Mouse (Mus musculus) brown adipose tissue, adult 24 weeks (tissue): ENCODE measurements around the gene Cpa1. TPM values are rescaled to one million over a fixed set of nuclear protein-coding genes. Genes with fewer than 3 reads are reported as not detected.

Experiments
- H3K27ac ChIP-seq: fragments of 200-500 bp; replicated peaks from 2 replicates; pipeline ENCODE4 v1.5.1; 2012; ENCODE audit warnings: low read depth, mild to moderate bottlenecking, low read length
- H3K4me1 ChIP-seq: fragments of 200-500 bp; 2 replicates; pipeline ENCODE4 v1.6.1; 2012; ENCODE audit warnings: low read length, mixed read lengths; ENCODE audit not compliant: control insufficient read depth, insufficient read depth, insufficient read length
- H3K4me3 ChIP-seq: fragments of 200-500 bp; 2 replicates; pipeline ENCODE4 v1.5.1; 2012; ENCODE audit warnings: low read depth, mild to moderate bottlenecking, low read length, moderate library complexity; ENCODE audit not compliant: insufficient read depth
- polyA plus RNA-seq: library from polyadenylated mRNA; stranded (reverse); fragments of >200 nt; gene quantifications from 2 replicates; pipeline ENCODE4 v1.2.4, GENCODE M21; 2012; ENCODE audit not compliant: missing spikeins, insufficient read depth, insufficient read length

The Cpa1 gene
- polyA plus RNA-seq, 1 experiment: not detected

DNA sequence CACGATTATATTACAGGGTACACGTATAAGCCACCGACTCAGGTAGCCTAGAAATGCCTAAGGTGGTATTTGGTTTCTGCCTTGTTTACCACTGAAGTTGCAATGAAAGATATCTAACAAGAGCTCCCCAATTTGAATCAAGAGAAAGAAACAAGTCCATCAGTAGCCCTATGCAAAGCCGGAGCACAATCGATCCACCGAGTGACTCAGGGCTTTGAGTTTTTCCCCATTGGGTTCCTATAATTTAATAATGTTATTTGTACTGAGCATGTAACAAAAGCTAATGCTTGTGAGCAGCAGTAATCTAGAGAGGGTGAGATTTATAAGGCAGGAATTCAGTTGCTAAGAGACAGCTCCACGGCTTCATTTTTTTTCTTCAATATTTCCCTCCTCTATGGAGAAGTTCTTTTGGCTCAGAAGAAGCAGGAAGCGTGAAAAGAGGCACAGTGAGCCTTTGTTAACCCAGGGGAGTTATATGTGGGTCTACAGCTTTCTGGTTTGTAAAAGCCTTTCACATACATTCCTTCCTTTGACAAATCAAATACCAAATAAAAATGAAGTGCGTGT is 35.8 kb downstream of the Cpa1 start:
- Histone ChIP-seq H3K4me1 (peaks cover 4% of the 10 kb centered on the region), H3K4me3 (peak overlapping the region; percentile 41), H3K27ac (no peak overlapping the region)

- Histone ChIP-seq H3K4me1 (peaks cover 4% of the 10 kb centered on the region), H3K27ac (no peak overlapping the region), H3K4me3 (peak overlapping the region; percentile 41)
These were observed 36.3 kb downstream of the Cpa1 start for GRCm38 (mm10) chr6:30675281-30675771.

DNA sequence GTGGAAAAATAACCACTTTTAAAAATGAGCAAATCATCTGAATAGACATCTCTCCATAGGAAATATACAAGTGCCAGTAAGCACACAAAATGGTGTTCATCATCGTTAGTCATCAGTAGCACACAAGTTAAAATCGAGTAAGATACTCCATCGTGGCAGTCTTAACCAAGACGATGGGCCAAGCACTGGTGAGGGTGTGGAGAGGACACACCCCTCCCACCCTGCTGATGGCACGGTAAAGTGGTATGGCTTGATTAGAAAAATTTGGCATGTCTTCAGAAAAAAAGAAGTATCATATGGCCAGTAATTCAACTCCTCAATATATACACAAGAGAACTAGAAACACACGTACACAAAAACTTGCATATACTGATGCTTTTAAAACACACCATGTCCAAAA is 37.5 kb downstream of the Cpa1 start:
- Histone ChIP-seq H3K4me1 (peaks cover 4% of the 10 kb centered on the region), H3K4me3 (no peak overlapping the region), H3K27ac (no peak overlapping the region)

- H3K4me3 ChIP-seq: no peak overlapping the region
- peaks cover 11% of the 10 kb centered on the region for H3K4me1 ChIP-seq
- no peak overlapping the region for H3K27ac ChIP-seq
These were observed 38.6 kb downstream of the Cpa1 start for GRCm38 (mm10) chr6:30677591-30677990.

GRCm38 (mm10) chr6:30678482-30678881 is 39.5 kb downstream of the Cpa1 start:
- Histone ChIP-seq H3K4me1 (peaks cover 13% of the 10 kb centered on the region), H3K4me3 (no peak overlapping the region), H3K27ac (no peak overlapping the region)

DNA sequence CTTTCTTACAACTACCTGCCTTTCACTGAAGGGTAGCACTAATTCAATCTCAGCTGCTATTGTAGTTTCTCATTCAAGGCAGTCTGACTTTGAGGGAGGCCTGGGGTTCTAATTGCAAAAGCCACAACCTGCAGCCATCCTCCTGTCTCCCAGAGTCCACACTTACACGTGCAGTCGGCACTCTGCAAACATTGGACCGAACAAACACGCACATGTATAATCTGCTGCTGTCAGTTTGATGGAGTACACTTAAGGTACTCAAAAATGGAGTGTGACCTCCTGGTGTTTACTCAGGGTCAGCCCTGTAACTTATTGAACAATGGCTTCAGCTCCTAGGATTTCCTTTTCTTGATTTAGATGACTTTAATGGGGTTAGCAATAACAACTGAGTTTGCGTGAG is 40.5 kb downstream of the Cpa1 start:
- no peak overlapping the region for H3K27ac ChIP-seq
- peaks cover 11% of the 10 kb centered on the region for H3K4me1 ChIP-seq
- no peak overlapping the region for H3K4me3 ChIP-seq

DNA sequence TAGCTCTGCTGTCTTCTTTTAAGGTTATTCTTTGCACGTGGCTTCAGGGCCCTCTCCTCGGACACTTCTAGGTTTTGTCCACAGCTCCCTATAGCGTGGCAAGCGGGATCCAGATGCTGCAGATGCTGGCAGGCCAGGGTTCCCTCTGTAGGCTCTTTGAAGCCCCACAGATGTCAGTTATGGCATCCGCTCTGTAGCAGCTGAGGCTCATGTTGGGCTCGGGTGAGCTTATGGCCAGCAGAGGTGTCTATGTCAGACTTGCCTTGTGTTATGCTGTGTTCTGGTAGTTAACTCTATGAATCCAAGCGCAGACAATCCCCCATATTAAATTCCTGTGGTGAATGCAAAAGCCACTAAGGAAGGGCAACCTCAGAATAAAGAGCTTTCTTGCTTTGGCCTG is 41.4 kb downstream of the Cpa1 start:
- H3K4me3 ChIP-seq: no peak overlapping the region
- H3K27ac ChIP-seq: no peak overlapping the region
- peaks cover 10% of the 10 kb centered on the region for H3K4me1 ChIP-seq

DNA sequence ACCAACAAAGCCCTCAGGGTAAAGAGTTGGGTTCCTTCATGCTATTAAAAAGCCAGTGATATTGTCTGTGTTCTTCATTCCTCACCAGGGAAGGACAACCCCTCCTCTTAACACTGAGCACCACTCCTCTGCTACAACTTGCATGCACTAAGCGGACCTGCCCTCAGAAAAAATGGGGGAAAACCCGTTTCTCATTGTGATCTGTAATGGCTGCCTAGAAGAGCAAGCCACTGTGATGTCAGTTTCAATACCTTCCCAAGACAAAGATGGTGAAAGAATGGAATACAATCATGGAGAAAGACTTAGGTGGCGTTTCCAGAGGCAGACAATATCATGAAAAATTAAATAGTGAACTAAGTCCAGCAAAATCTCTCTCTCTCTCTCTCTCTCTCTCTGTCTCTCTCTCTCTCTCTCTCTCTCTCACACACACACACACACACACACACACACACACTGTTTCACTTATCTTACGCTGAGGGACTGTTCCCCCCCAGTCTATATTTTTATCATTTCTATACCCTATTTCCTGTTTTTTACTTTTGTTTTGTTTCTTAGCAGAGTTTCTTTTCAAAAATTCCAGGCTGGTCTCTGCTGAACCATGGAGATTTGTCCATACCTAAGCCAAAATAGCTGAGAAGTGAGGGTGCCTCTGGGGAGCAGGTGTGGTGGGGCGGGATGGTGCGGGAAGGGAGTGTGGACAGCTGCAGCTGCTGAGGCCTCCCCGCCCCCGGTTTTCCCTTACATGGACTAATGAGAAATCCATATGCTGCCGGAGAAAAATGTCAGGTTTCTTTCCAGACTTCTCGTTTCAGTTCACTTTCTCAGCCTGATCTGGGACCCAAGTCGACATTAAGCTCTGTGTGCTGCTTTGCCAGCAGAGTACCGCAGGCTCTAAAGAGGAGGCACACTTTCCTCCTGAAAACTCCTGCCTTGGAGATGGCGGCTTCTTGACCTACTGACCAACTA is 43.2 kb downstream of the Cpa1 start:
- peak overlapping the region; percentile 73 for H3K27ac ChIP-seq
- peak overlapping the region; percentile 30 for H3K4me3 ChIP-seq
- peaks cover 8% of the 10 kb centered on the region for H3K4me1 ChIP-seq

- H3K27ac ChIP-seq: no peak overlapping the region
- peaks cover 8% of the 10 kb centered on the region for H3K4me1 ChIP-seq
- no peak overlapping the region for H3K4me3 ChIP-seq
These were observed 45.6 kb downstream of the Cpa1 start for GRCm38 (mm10) chr6:30684570-30684969.

DNA sequence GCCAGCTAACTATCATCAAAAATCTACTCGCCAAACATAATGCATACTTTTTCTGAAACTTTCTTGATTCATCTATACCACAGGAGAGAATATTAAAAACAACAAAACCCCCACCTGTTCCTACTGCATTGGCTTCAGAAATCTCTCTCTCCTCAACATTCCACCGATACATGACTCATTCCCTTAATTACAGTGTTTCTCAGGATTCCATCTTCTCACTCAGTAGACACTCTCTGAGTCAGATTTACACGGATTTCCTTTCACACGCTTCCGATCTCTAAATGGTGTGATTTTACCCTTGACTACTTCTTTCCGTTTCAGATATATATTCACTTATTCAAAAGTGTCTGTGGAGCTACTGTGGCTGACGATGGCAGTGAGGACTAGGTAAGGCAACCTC is 48.2 kb downstream of the Cpa1 start:
- Histone ChIP-seq H3K27ac (0 out of 2 replicates have a peak overlapping the region, but pooled peaks have one; percentile 16), H3K4me1 (peaks cover 7% of the 10 kb centered on the region), H3K4me3 (no peak overlapping the region)

- Histone ChIP-seq H3K4me3 (peak overlapping the region; percentile 95), H3K4me1 (peaks cover 5% of the 10 kb centered on the region; the same call in 1 of the 2 replicates), H3K27ac (peak overlapping the region; percentile 91)
These were observed 53.8 kb downstream of the Cpa1 start for GRCm38 (mm10) chr6:30692826-30693225.

- peak within 1 kb of the TSS; percentile 91 for H3K27ac ChIP-seq
- H3K4me3 ChIP-seq: peak within 1 kb of the TSS; percentile 95
- H3K4me1 ChIP-seq: peaks cover 5% of the 10 kb centered on the region; the same call in 1 of the 2 replicates
These were observed 54.5 kb downstream of the Cpa1 start, which contains the start of gene Cep41 for GRCm38 (mm10) chr6:30693350-30693991. Cep41 (minus strand) TSS chr6:30693749.

GRCm38 (mm10) chr6:30694209-30694608 is 55.2 kb downstream of the Cpa1 start:
- H3K4me3 ChIP-seq: no peak overlapping the region

More at GRCm38 (mm10) chr6:30694209-30694608, 55.2 kb downstream of the Cpa1 start:
- Histone ChIP-seq H3K27ac (no peak overlapping the region), H3K4me1 (peaks cover 8% of the 10 kb centered on the region; the same call in 1 of the 2 replicates)
